Mouse (Mus musculus) myocyte (in vitro differentiated cells): ENCODE data around the gene Gm21704.
"Not testable (repeated sequence)": the region's sequence is repeated elsewhere in the genome, so short reads cannot be mapped to it uniquely, and the experiment has no call there.

Source experiments
- CEBPB ChIP-seq: IDR thresholded peaks from 2 replicates; pipeline ENCODE4 v1.6.1; 2011; ENCODE audit warnings: mild to moderate bottlenecking, moderate library complexity; ENCODE audit not compliant: poor library complexity, insufficient read depth, severe bottlenecking
- E2F4 ChIP-seq: IDR thresholded peaks from one replicate; pipeline ENCODE4 v1.6.1; 2011; ENCODE audit warnings: mild to moderate bottlenecking, control low read depth, moderate library complexity; ENCODE audit not compliant: insufficient read depth
- MAX ChIP-seq: IDR thresholded peaks from one replicate; pipeline ENCODE4 v1.6.1; 2011; ENCODE audit warnings: low read depth, mild to moderate bottlenecking, control low read depth
- MYOD1 ChIP-seq, 3 experiments: IDR thresholded peaks; one replicate each; pipeline ENCODE4 v1.6.1; 2011; ENCODE audit warnings: control low read depth in 2 of 3, low read depth in 2 of 3, mild to moderate bottlenecking in 2 of 3, moderate library complexity in 1 of 3; ENCODE audit not compliant: insufficient read length in 2 of 3, control insufficient read depth in 1 of 3
- MYOG ChIP-seq, 3 experiments: IDR thresholded peaks; one replicate each; pipeline ENCODE4 v1.6.1; 2011; ENCODE audit warnings: control low read depth in 2 of 3, low read depth in 2 of 3, mild to moderate bottlenecking in 2 of 3; ENCODE audit not compliant: insufficient read length in 2 of 3, control insufficient read depth in 1 of 3, insufficient read depth in 1 of 3
- POLR2A ChIP-seq: IDR thresholded peaks from one replicate; pipeline ENCODE4 v1.6.1; 2011; ENCODE audit warnings: low read depth, mild to moderate bottlenecking, control low read depth, moderate library complexity; ENCODE audit not compliant: insufficient read length
- POLR2AphosphoS2 ChIP-seq: IDR thresholded peaks from one replicate; pipeline ENCODE4 v1.6.1; 2011; ENCODE audit warnings: low read depth, control low read depth; ENCODE audit not compliant: insufficient read length
- REST ChIP-seq: IDR thresholded peaks from one replicate; pipeline ENCODE4 v1.6.1; 2011; ENCODE audit warnings: mild to moderate bottlenecking, control low read depth, moderate library complexity; ENCODE audit not compliant: insufficient read depth, insufficient read length
- SRF ChIP-seq: IDR thresholded peaks from one replicate; pipeline ENCODE4 v1.6.1; 2011; ENCODE audit warnings: low read depth; ENCODE audit not compliant: control insufficient read depth, insufficient read length
- TCF12 ChIP-seq: IDR thresholded peaks from one replicate; pipeline ENCODE4 v1.6.1; 2011; ENCODE audit warnings: mild to moderate bottlenecking, control low read depth; ENCODE audit not compliant: poor library complexity, insufficient read depth, severe bottlenecking
- TCF3 ChIP-seq: IDR thresholded peaks from one replicate; pipeline ENCODE4 v1.6.1; 2011; ENCODE audit warnings: low read depth, control low read depth; ENCODE audit not compliant: insufficient read length
- USF1 ChIP-seq: IDR thresholded peaks from one replicate; pipeline ENCODE4 v1.6.1; 2011; ENCODE audit warnings: low read depth, mild to moderate bottlenecking, control low read depth, moderate library complexity

- not testable (repeated sequence) for TF ChIP-seq POLR2A; USF1; TCF3; REST; POLR2AphosphoS2; MAX; MYOG (IDR thresholded peaks at IDR 0.05; ENCODE audit: control insufficient read depth in 1 of 3, insufficient read depth in 1 of 3, insufficient read length in 2 of 3, low read depth in 2 of 3); MYOD1 (IDR thresholded peaks at IDR 0.05; ENCODE audit: control insufficient read depth in 1 of 3, insufficient read length in 2 of 3, low read depth in 2 of 3); CEBPB; E2F4; SRF; TCF12
Measured at GRCm38 (mm10) chrY:3410067-3410466, at the start of gene Gm21704, which contains the start of gene Gm21708.
